Mouse (Mus musculus) heart, embryonic 13.5 days (tissue): ENCODE results near the gene Lhx2. TPM values are rescaled to one million over a fixed set of nuclear protein-coding genes. Genes with fewer than 3 reads are reported as not detected.

Experiments used
- ATAC-seq: fragments of 200-750 bp; cut with Nextera tagmentation; 2 replicates; pipeline ENCODE4 v1.8.0; 2017; ENCODE audit warnings: moderate TSS enrichment; ENCODE audit not compliant: insufficient number of reproducible peaks, low FRiP score, low TSS enrichment; ENCODE audit errors: extremely low read depth
- H3K27ac ChIP-seq: fragments of 300-500 bp; sonication (generic); replicated peaks from 2 replicates; pipeline ENCODE4 v1.5.1; 2015; ENCODE audit warnings: moderate library complexity, mild to moderate bottlenecking, inconsistent platforms
- H3K27me3 ChIP-seq: fragments of 300-500 bp; sonication (generic); replicated peaks from 2 replicates; pipeline ENCODE4 v1.6.1; 2015; ENCODE audit warnings: mild to moderate bottlenecking, inconsistent platforms
- H3K36me3 ChIP-seq: fragments of 300-500 bp; sonication (generic); 2 replicates; pipeline ENCODE4 v1.6.1; 2015; ENCODE audit warnings: mild to moderate bottlenecking, inconsistent platforms
- H3K4me1 ChIP-seq: fragments of 300-500 bp; sonication (generic); 2 replicates; pipeline ENCODE4 v1.6.1; 2015; ENCODE audit warnings: inconsistent platforms
- H3K4me2 ChIP-seq: fragments of 300-500 bp; sonication (generic); 2 replicates; pipeline ENCODE4 v1.6.1; 2015; ENCODE audit warnings: inconsistent platforms, mild to moderate bottlenecking, moderate library complexity
- H3K4me3 ChIP-seq: fragments of 300-500 bp; sonication (generic); 2 replicates; pipeline ENCODE4 v1.5.1; 2015; ENCODE audit warnings: moderate library complexity, mild to moderate bottlenecking, inconsistent platforms
- H3K9ac ChIP-seq: fragments of 300-500 bp; sonication (generic); 2 replicates; pipeline ENCODE4 v1.6.1; 2015; ENCODE audit warnings: inconsistent platforms, mild to moderate bottlenecking, moderate library complexity
- H3K9me3 ChIP-seq: fragments of 300-500 bp; sonication (generic); 2 replicates; pipeline ENCODE4 v1.6.1; 2016; ENCODE audit warnings: inconsistent platforms
- WGBS: fragments of 180-500 bp; shearing (Covaris S2); methylation state at CpG from one replicate; pipeline ENCODE4 v1.1.7; 2015; ENCODE audit warnings: mixed read lengths; 5-methylcytosine and 5-hydroxymethylcytosine counted together
- polyA plus RNA-seq: library from polyadenylated mRNA; unstranded; fragments of >200 nt; fragmentation: Nextera tagmentation; extraction: Ambion mirVana; gene quantifications from 2 replicates; pipeline ENCODE4 v1.2.1, GENCODE M21; 2015

The Lhx2 gene
- polyA plus RNA-seq, 1 experiment from 2014 or later = 0.40 TPM

DNA sequence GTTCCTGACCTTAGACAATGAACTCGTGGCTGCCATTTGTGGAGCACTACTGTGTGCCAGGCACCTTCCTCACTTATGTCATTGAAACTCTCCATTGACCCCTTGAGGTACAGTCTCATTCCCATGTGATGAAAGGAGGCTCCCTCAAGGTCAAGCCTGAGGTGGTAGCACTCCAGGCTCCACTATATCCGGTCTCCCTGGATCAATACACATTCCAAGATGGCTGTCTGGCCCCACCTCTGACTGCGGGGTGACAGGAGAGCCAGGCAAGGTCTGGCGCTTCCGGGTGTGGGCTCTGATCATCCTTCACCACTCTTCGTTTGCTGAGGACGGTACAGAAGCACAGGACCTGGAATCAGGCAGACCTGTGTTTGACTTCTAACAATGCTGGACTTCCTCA lies 58.2 kb downstream of the Lhx2 start:
- Histone ChIP-seq H3K4me2 (no peak overlapping the region), H3K4me3 (no peak overlapping the region), H3K36me3 (no peaks in the 10 kb centered on the region), H3K27me3 (peaks cover 5% of the 10 kb centered on the region; the same call in 1 of the 2 replicates), H3K9me3 (no peaks in the 10 kb centered on the region), H3K27ac (no peak overlapping the region), H3K4me1 (peaks cover 7% of the 10 kb centered on the region; the same call in 1 of the 2 replicates), H3K9ac (no peak overlapping the region)
- no peak for ATAC-seq
- 65% methylated on average over 7 of the region's 7 CpGs for WGBS

GRCm38 (mm10) chr2:38397882-38398281 lies 58.8 kb downstream of the Lhx2 start:
- Histone ChIP-seq H3K36me3 (no peaks in the 10 kb centered on the region), H3K9me3 (no peaks in the 10 kb centered on the region), H3K27me3 (peaks cover 5% of the 10 kb centered on the region; the same call in 1 of the 2 replicates), H3K4me2 (no peak overlapping the region), H3K9ac (no peak overlapping the region), H3K27ac (no peak overlapping the region), H3K4me1 (peaks cover 7% of the 10 kb centered on the region; the same call in 1 of the 2 replicates), H3K4me3 (no peak overlapping the region)
- ATAC-seq = no peak
- 42% methylated on average over 6 of the region's 6 CpGs for WGBS

GRCm38 (mm10) chr2:38402611-38403010 lies 63.5 kb downstream of the Lhx2 start:
- no peak overlapping the region for H3K4me3 ChIP-seq
- no peak overlapping the region for H3K9ac ChIP-seq
- no peaks in the 10 kb centered on the region for H3K9me3 ChIP-seq
- H3K27ac ChIP-seq = no peak overlapping the region
- H3K4me2 ChIP-seq = no peak overlapping the region
- ATAC-seq = no peak
- no peaks in the 10 kb centered on the region for H3K4me1 ChIP-seq
- no peaks in the 10 kb centered on the region for H3K36me3 ChIP-seq
- peaks cover 18% of the 10 kb centered on the region for H3K27me3 ChIP-seq
- WGBS = 93% methylated on average over 1 of the region's 1 CpGs

GRCm38 (mm10) chr2:38403231-38403630 lies 64.2 kb downstream of the Lhx2 start:
- no peak overlapping the region for H3K4me3 ChIP-seq
- H3K36me3 ChIP-seq = no peaks in the 10 kb centered on the region
- no peak overlapping the region for H3K9ac ChIP-seq
- H3K27me3 ChIP-seq = peaks cover 19% of the 10 kb centered on the region
- no peaks in the 10 kb centered on the region for H3K4me1 ChIP-seq
- 52% methylated on average over 12 of the region's 12 CpGs for WGBS
- ATAC-seq = no peak
- no peaks in the 10 kb centered on the region for H3K9me3 ChIP-seq
- H3K27ac ChIP-seq = no peak overlapping the region
- H3K4me2 ChIP-seq = no peak overlapping the region

GRCm38 (mm10) chr2:38404007-38404596 lies 65.0 kb downstream of the Lhx2 start:
- Histone ChIP-seq H3K9me3 (no peaks in the 10 kb centered on the region), H3K4me2 (no peak overlapping the region), H3K9ac (no peak overlapping the region), H3K4me1 (no peaks in the 10 kb centered on the region), H3K27me3 (peaks cover 19% of the 10 kb centered on the region), H3K36me3 (no peaks in the 10 kb centered on the region), H3K27ac (no peak overlapping the region), H3K4me3 (no peak overlapping the region)
- WGBS = 70% methylated on average over 10 of the region's 10 CpGs
- ATAC-seq = no peak

DNA sequence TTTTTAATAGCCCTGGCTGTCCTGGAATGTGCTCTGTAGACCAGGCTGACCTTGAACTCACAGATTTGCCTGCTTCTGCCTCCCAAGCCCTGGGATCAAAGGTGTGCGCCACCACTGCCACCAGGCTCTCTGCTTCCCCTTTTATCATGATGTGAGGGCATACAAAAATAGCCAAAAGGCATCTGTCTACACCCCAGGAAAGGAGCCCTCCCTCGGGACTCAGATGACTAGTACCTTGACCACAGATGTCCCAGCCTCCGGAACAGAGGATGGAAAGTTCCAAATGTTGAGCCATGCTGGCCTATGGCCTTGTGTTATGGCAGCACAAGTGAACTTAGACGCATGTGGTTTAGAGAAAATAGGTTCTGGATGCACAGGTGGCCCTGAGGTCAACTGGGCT lies 66.3 kb downstream of the Lhx2 start:
- Histone ChIP-seq H3K4me2 (no peak overlapping the region), H3K36me3 (no peaks in the 10 kb centered on the region), H3K27me3 (peaks cover 26% of the 10 kb centered on the region), H3K4me3 (no peak overlapping the region), H3K9ac (no peak overlapping the region), H3K9me3 (no peaks in the 10 kb centered on the region), H3K27ac (no peak overlapping the region), H3K4me1 (no peaks in the 10 kb centered on the region)
- ATAC-seq = no peak
- WGBS = 53% methylated on average over 4 of the region's 4 CpGs

- no peak for ATAC-seq
- Histone ChIP-seq H3K27ac (no peak overlapping the region), H3K4me2 (no peak overlapping the region), H3K9ac (no peak overlapping the region), H3K9me3 (no peaks in the 10 kb centered on the region), H3K36me3 (no peaks in the 10 kb centered on the region), H3K4me1 (no peaks in the 10 kb centered on the region), H3K4me3 (no peak overlapping the region), H3K27me3 (peaks cover 41% of the 10 kb centered on the region)
- 84% methylated on average over 3 of the region's 3 CpGs for WGBS
Observed at GRCm38 (mm10) chr2:38409309-38409708, 70.2 kb downstream of the Lhx2 start.

- no peaks in the 10 kb centered on the region for H3K4me1 ChIP-seq
- no peak overlapping the region for H3K4me2 ChIP-seq
- H3K9me3 ChIP-seq = no peaks in the 10 kb centered on the region
- H3K27ac ChIP-seq = no peak overlapping the region
- H3K9ac ChIP-seq = no peak overlapping the region
- H3K36me3 ChIP-seq = no peaks in the 10 kb centered on the region
- H3K27me3 ChIP-seq = peaks cover 48% of the 10 kb centered on the region
- WGBS = 78% methylated on average over 6 of the region's 6 CpGs
- H3K4me3 ChIP-seq = no peak overlapping the region
- ATAC-seq = no peak
Observed at GRCm38 (mm10) chr2:38410227-38410626, 71.1 kb downstream of the Lhx2 start.

GRCm38 (mm10) chr2:38412599-38413177 lies 73.6 kb downstream of the Lhx2 start:
- H3K27me3 ChIP-seq = peaks cover 42% of the 10 kb centered on the region
- H3K9me3 ChIP-seq = no peaks in the 10 kb centered on the region
- no peak overlapping the region for H3K4me3 ChIP-seq
- WGBS = 32% methylated on average over 11 of the region's 11 CpGs
- H3K27ac ChIP-seq = no peak overlapping the region
- H3K4me1 ChIP-seq = no peaks in the 10 kb centered on the region
- H3K9ac ChIP-seq = no peak overlapping the region
- H3K4me2 ChIP-seq = no peak overlapping the region
- no peak; the same call in 1 of the 2 replicates for ATAC-seq
- H3K36me3 ChIP-seq = no peaks in the 10 kb centered on the region

- H3K27ac ChIP-seq = no peak overlapping the region
- no peak overlapping the region for H3K4me3 ChIP-seq
- H3K4me2 ChIP-seq = no peak overlapping the region
- no peaks in the 10 kb centered on the region for H3K4me1 ChIP-seq
- no peaks in the 10 kb centered on the region for H3K9me3 ChIP-seq
- H3K9ac ChIP-seq = no peak overlapping the region
- H3K27me3 ChIP-seq = peaks cover 26% of the 10 kb centered on the region
- no peaks in the 10 kb centered on the region for H3K36me3 ChIP-seq
- ATAC-seq = no peak
- 19% methylated on average over 4 of the region's 4 CpGs for WGBS
Observed at GRCm38 (mm10) chr2:38417970-38418369, 78.9 kb downstream of the Lhx2 start.
